Mouse (Mus musculus) MEL (cell line): ENCODE measurements at regions not wholly inside any gene's neighbourhood (a gene's known extent, or its start where the extent isn't known, plus 50 kb on each side); places are given as distances from the start of the nearest gene placed in this dataset.

Source experiments
- DNase-seq: peaks from one replicate; pipeline ENCODE4 v3.0.0; 2011; ENCODE audit warnings: low read depth, low spot score
- H3K27ac ChIP-seq: 2 replicates; pipeline ENCODE4 v1.5.1; 2012; ENCODE audit warnings: low read depth, mild to moderate bottlenecking, control low read depth, low read length, moderate library complexity; ENCODE audit not compliant: control insufficient read depth
- H3K27me3 ChIP-seq, 2 experiments: fragments of 150-350 bp in 1 of 2; sonication (generic) in 1 of 2; 2 replicates each; pipeline ENCODE4 v1.6.1; 2012; ENCODE audit warnings: low read length in 2 of 2, mild to moderate bottlenecking in 2 of 2, improper control_type of control experiment in 1 of 2, moderate library complexity in 1 of 2; ENCODE audit not compliant: insufficient read depth in 2 of 2, control insufficient read depth in 1 of 2
- H3K36me3 ChIP-seq, 2 experiments: 2 replicates each; pipeline ENCODE4 v1.6.1; 2012 to 2014; ENCODE audit warnings: low read length in 2 of 2, improper control_type of control experiment in 1 of 2, inconsistent platforms in 1 of 2, mild to moderate bottlenecking in 1 of 2; ENCODE audit not compliant: insufficient read depth in 2 of 2, control insufficient read depth in 1 of 2
- H3K4me1 ChIP-seq, 2 experiments: fragments of 150-350 bp in 1 of 2; sonication (generic) in 1 of 2; 2 replicates each; pipeline ENCODE4 v1.6.1; 2012; ENCODE audit warnings: low read length in 2 of 2, improper control_type of control experiment in 1 of 2, mild to moderate bottlenecking in 1 of 2; ENCODE audit not compliant: insufficient read depth in 2 of 2, control insufficient read depth in 1 of 2
- H3K4me3 ChIP-seq, 2 experiments: fragments of 150-350 bp in 1 of 2; sonication (generic) in 1 of 2; 2 replicates each; pipeline ENCODE4 v1.5.1; 2012; ENCODE audit warnings: low read depth in 2 of 2, low read length in 2 of 2, mild to moderate bottlenecking in 2 of 2, moderate library complexity in 2 of 2, control low read depth in 1 of 2, improper control_type of control experiment in 1 of 2; ENCODE audit not compliant: control insufficient read depth in 1 of 2, insufficient read depth in 1 of 2
- H3K79me2 ChIP-seq: 2 replicates; pipeline ENCODE4 v1.6.1; 2012; ENCODE audit warnings: mild to moderate bottlenecking, low read length, moderate library complexity; ENCODE audit not compliant: control insufficient read depth, poor library complexity, insufficient read depth
- H3K9ac ChIP-seq: 2 replicates; pipeline ENCODE4 v1.6.1; 2012; ENCODE audit warnings: low read depth, mild to moderate bottlenecking, control low read depth, low read length, moderate library complexity; ENCODE audit not compliant: control insufficient read depth, poor library complexity, severe bottlenecking
- H3K9me3 ChIP-seq: fragments of 150-350 bp; sonication (generic); replicated peaks from 2 replicates; pipeline ENCODE4 v1.6.1; 2012; ENCODE audit warnings: mild to moderate bottlenecking, low read length, improper control_type of control experiment, moderate library complexity; ENCODE audit not compliant: insufficient read depth
- BHLHE40 ChIP-seq: IDR thresholded peaks from 2 replicates; pipeline ENCODE4 v1.6.1; 2012; ENCODE audit warnings: low read depth, mild to moderate bottlenecking, inconsistent platforms, low read length, improper control_type of control experiment, borderline replicate concordance
- CHD2 ChIP-seq: IDR thresholded peaks from 2 replicates; pipeline ENCODE4 v1.6.1; 2011; ENCODE audit warnings: low read length, improper control_type of control experiment
- EP300 ChIP-seq, 2 experiments: IDR thresholded peaks; 2 replicates each; pipeline ENCODE4 v1.6.1; 2011; ENCODE audit warnings: improper control_type of control experiment in 2 of 2, low read length in 2 of 2, low read depth in 1 of 2, mild to moderate bottlenecking in 1 of 2
- ETS1 ChIP-seq: IDR thresholded peaks from 2 replicates; pipeline ENCODE4 v1.6.1; 2012; ENCODE audit warnings: low read depth, mild to moderate bottlenecking, inconsistent platforms, low read length, improper control_type of control experiment, moderate library complexity
- GABPA ChIP-seq: IDR thresholded peaks from 2 replicates; pipeline ENCODE4 v1.6.1; 2012; ENCODE audit warnings: low read depth, mild to moderate bottlenecking, inconsistent platforms, low read length, improper control_type of control experiment, moderate library complexity
- JUND ChIP-seq: IDR thresholded peaks from 2 replicates; pipeline ENCODE4 v1.6.1; 2011; ENCODE audit warnings: low read depth, mild to moderate bottlenecking, improper control_type of control experiment, low read length
- MAX ChIP-seq: IDR thresholded peaks from 2 replicates; pipeline ENCODE4 v1.6.1; 2011; ENCODE audit warnings: low read length, improper control_type of control experiment
- MAZ ChIP-seq: IDR thresholded peaks from 2 replicates; pipeline ENCODE4 v1.6.1; 2012; ENCODE audit warnings: low read depth, mild to moderate bottlenecking, inconsistent platforms, low read length, improper control_type of control experiment
- MEF2A ChIP-seq: IDR thresholded peaks from 2 replicates; pipeline ENCODE4 v1.6.1; 2014; ENCODE audit warnings: low read depth, mild to moderate bottlenecking, inconsistent platforms, low read length, improper control_type of control experiment; ENCODE audit not compliant: poor library complexity, insufficient replicate concordance, severe bottlenecking; ENCODE audit errors: extremely low read depth
- MXI1 ChIP-seq: IDR thresholded peaks from 2 replicates; pipeline ENCODE4 v1.6.1; 2011; ENCODE audit warnings: mild to moderate bottlenecking, low read depth, low read length, improper control_type of control experiment
- MYB ChIP-seq: IDR thresholded peaks from 2 replicates; pipeline ENCODE4 v1.6.1; 2011; ENCODE audit warnings: mild to moderate bottlenecking, low read depth, low read length, improper control_type of control experiment
- MYC ChIP-seq: IDR thresholded peaks from 2 replicates; pipeline ENCODE4 v1.6.1; 2011; ENCODE audit warnings: low read depth, mild to moderate bottlenecking, low read length, improper control_type of control experiment, moderate library complexity
- NELFE ChIP-seq: IDR thresholded peaks from 2 replicates; pipeline ENCODE4 v1.6.1; 2011; ENCODE audit warnings: low read depth, low read length, improper control_type of control experiment
- NRF1 ChIP-seq: IDR thresholded peaks from 2 replicates; pipeline ENCODE4 v1.6.1; 2014; ENCODE audit warnings: low read depth, mild to moderate bottlenecking, inconsistent platforms, low read length, improper control_type of control experiment, moderate library complexity; ENCODE audit not compliant: poor library complexity, insufficient read depth, severe bottlenecking
- SMC3 ChIP-seq: IDR thresholded peaks from 2 replicates; pipeline ENCODE4 v1.6.1; 2011; ENCODE audit warnings: low read depth, low read length, improper control_type of control experiment
- TAL1 ChIP-seq: IDR thresholded peaks from 2 replicates; pipeline ENCODE4 v1.6.1; 2012; ENCODE audit warnings: mild to moderate bottlenecking, inconsistent platforms, low read length, moderate library complexity, mixed read lengths
- ZC3H11A ChIP-seq: IDR thresholded peaks from 2 replicates; pipeline ENCODE4 v1.6.1; 2012; ENCODE audit warnings: low read depth, mild to moderate bottlenecking, inconsistent platforms, low read length, improper control_type of control experiment
- ZKSCAN1 ChIP-seq: IDR thresholded peaks from 2 replicates; pipeline ENCODE4 v1.6.1; 2012; ENCODE audit warnings: low read depth, mild to moderate bottlenecking, inconsistent platforms, low read length, improper control_type of control experiment, moderate library complexity
- ZMIZ1 ChIP-seq: IDR thresholded peaks from 2 replicates; pipeline ENCODE4 v1.6.1; 2012; ENCODE audit warnings: low read depth, mild to moderate bottlenecking, inconsistent platforms, low read length, improper control_type of control experiment, moderate library complexity

DNA sequence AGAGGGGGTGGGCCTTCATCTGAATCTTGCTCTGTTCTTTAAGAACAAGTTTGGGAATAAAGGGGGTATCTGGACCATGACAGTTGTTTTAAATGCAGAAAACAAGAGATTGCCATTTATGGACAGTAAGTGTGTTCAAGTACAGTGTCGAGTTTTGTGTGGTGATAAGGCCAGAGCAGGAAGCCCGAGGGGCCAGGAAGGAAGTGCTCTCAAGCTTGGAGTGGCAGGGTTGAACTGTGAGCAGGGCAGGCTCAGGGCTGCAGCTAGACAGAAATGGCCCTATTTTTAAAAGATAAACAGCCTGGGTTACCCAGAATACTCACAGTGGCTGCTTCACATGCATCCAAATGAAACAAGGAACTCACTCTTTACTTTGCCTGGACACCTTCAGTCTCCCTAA, 184.4 kb upstream of the Gm37988 start:
- H3K4me3 ChIP-seq, result no peak overlapping the region

DNA sequence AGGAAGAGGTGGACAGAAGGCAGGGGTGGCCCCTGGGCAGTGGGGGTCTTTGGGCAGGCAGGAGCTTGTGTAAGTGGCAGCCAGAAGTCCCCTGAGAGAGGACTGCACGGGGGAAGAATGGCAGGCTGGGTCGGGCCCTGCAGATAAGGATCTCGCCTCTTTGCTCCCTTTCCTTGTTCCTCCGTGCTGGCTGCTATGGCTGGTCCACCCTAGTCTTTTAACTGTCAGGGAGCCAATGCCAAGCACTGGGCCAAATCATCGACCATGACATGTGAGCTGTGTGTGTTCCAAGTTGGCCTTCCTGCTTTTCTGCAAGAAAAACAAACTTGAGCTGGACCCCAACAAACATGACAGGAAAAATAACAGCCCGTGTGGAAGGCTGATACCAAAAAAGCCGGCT, 153.8 kb upstream of the Gm37988 start:
- no peak for TF ChIP-seq ZMIZ1
- no peak overlapping the region for H3K27ac ChIP-seq

More for the DNA sequence above, 184.4 kb upstream of the Gm37988 start:
- Histone ChIP-seq H3K9me3 (no peaks in the 10 kb centered on the region), H3K27me3 (no peaks in the 10 kb centered on the region), H3K4me1 (no peaks in the 10 kb centered on the region; a peak in 1 of 4 replicates), H3K79me2 (no peaks in the 10 kb centered on the region), H3K36me3 (no peaks in the 10 kb centered on the region), H3K9ac (no peak overlapping the region), H3K27ac (no peak overlapping the region)
- peak; percentile 8 for DNase-seq
- TF ChIP-seq GABPA (no peak), MYC (no peak), CHD2 (no peak), BHLHE40 (no peak), NELFE (no peak), ZC3H11A (no peak)

DNA sequence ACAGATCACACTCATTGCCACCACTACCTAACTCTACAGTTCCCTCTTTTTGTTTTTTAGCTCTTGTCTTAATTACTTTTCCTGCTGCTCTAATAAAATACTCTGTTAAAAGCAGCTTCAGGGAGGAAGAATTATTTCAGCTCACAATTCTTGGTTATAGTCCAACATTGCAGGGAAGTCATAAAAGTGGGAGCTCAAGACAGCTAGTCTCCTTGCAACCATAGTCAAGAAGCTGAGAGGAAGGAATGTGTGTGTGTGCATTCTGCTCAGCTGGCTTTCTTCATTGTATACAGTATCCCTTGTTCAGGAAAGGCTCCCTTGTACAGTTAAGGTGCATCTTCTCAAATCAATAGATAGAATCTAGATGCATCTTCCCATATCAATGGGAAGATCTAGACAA, 152.4 kb upstream of the Gm37988 start:
- Histone ChIP-seq H3K27ac (no peak overlapping the region), H3K4me1 (no peaks in the 10 kb centered on the region), H3K4me3 (no peak overlapping the region), H3K36me3 (no peaks in the 10 kb centered on the region), H3K9ac (no peak overlapping the region), H3K79me2 (no peaks in the 10 kb centered on the region), H3K9me3 (no peaks in the 10 kb centered on the region), H3K27me3 (no peaks in the 10 kb centered on the region)
- DNase-seq, result no peak
- no peak for TF ChIP-seq NRF1
- TF ChIP-seq MAZ, result no peak
- TF ChIP-seq NELFE, result no peak
- no peak for TF ChIP-seq MXI1
- TF ChIP-seq JUND, result no peak
- TF ChIP-seq MEF2A, result no peak
- TF ChIP-seq MAX, result no peak
- no peak for TF ChIP-seq EP300 (IDR thresholded peaks at IDR 0.05; ENCODE audit: low read depth in 1 of 2, low read length in 2 of 2)
- no peak for TF ChIP-seq ZKSCAN1
- TF ChIP-seq TAL1, result no peak
- no peak for TF ChIP-seq MYC
- no peak for TF ChIP-seq SMC3
- TF ChIP-seq MYB, result no peak
- no peak for TF ChIP-seq ETS1
- no peak for TF ChIP-seq GABPA

More for the DNA sequence above, 153.8 kb upstream of the Gm37988 start:
- Histone ChIP-seq H3K9ac (no peak overlapping the region), H3K9me3 (no peaks in the 10 kb centered on the region), H3K4me3 (no peak overlapping the region), H3K27me3 (no peaks in the 10 kb centered on the region), H3K36me3 (no peaks in the 10 kb centered on the region), H3K79me2 (no peaks in the 10 kb centered on the region), H3K4me1 (no peaks in the 10 kb centered on the region)
- no peak for DNase-seq
